Mouse (Mus musculus) myocyte (in vitro differentiated cells): Measurements from ENCODE around the gene Ntan1.

ENCODE experiments used
- CEBPB ChIP-seq: IDR thresholded peaks from 2 replicates; pipeline ENCODE4 v1.6.1; 2011; ENCODE audit warnings: mild to moderate bottlenecking, moderate library complexity; ENCODE audit not compliant: poor library complexity, insufficient read depth, severe bottlenecking
- E2F4 ChIP-seq: IDR thresholded peaks from one replicate; pipeline ENCODE4 v1.6.1; 2011; ENCODE audit warnings: mild to moderate bottlenecking, control low read depth, moderate library complexity; ENCODE audit not compliant: insufficient read depth
- MAX ChIP-seq: IDR thresholded peaks from one replicate; pipeline ENCODE4 v1.6.1; 2011; ENCODE audit warnings: low read depth, mild to moderate bottlenecking, control low read depth
- MYOD1 ChIP-seq, 3 experiments: IDR thresholded peaks; one replicate each; pipeline ENCODE4 v1.6.1; 2011; ENCODE audit warnings: control low read depth in 2 of 3, low read depth in 2 of 3, mild to moderate bottlenecking in 2 of 3, moderate library complexity in 1 of 3; ENCODE audit not compliant: insufficient read length in 2 of 3, control insufficient read depth in 1 of 3
- MYOG ChIP-seq, 3 experiments: IDR thresholded peaks; one replicate each; pipeline ENCODE4 v1.6.1; 2011; ENCODE audit warnings: control low read depth in 2 of 3, low read depth in 2 of 3, mild to moderate bottlenecking in 2 of 3; ENCODE audit not compliant: insufficient read length in 2 of 3, control insufficient read depth in 1 of 3, insufficient read depth in 1 of 3
- POLR2A ChIP-seq: IDR thresholded peaks from one replicate; pipeline ENCODE4 v1.6.1; 2011; ENCODE audit warnings: low read depth, mild to moderate bottlenecking, control low read depth, moderate library complexity; ENCODE audit not compliant: insufficient read length
- POLR2AphosphoS2 ChIP-seq: IDR thresholded peaks from one replicate; pipeline ENCODE4 v1.6.1; 2011; ENCODE audit warnings: low read depth, control low read depth; ENCODE audit not compliant: insufficient read length
- REST ChIP-seq: IDR thresholded peaks from one replicate; pipeline ENCODE4 v1.6.1; 2011; ENCODE audit warnings: mild to moderate bottlenecking, control low read depth, moderate library complexity; ENCODE audit not compliant: insufficient read depth, insufficient read length
- SRF ChIP-seq: IDR thresholded peaks from one replicate; pipeline ENCODE4 v1.6.1; 2011; ENCODE audit warnings: low read depth; ENCODE audit not compliant: control insufficient read depth, insufficient read length
- TCF12 ChIP-seq: IDR thresholded peaks from one replicate; pipeline ENCODE4 v1.6.1; 2011; ENCODE audit warnings: mild to moderate bottlenecking, control low read depth; ENCODE audit not compliant: poor library complexity, insufficient read depth, severe bottlenecking
- TCF3 ChIP-seq: IDR thresholded peaks from one replicate; pipeline ENCODE4 v1.6.1; 2011; ENCODE audit warnings: low read depth, control low read depth; ENCODE audit not compliant: insufficient read length
- USF1 ChIP-seq: IDR thresholded peaks from one replicate; pipeline ENCODE4 v1.6.1; 2011; ENCODE audit warnings: low read depth, mild to moderate bottlenecking, control low read depth, moderate library complexity

DNA sequence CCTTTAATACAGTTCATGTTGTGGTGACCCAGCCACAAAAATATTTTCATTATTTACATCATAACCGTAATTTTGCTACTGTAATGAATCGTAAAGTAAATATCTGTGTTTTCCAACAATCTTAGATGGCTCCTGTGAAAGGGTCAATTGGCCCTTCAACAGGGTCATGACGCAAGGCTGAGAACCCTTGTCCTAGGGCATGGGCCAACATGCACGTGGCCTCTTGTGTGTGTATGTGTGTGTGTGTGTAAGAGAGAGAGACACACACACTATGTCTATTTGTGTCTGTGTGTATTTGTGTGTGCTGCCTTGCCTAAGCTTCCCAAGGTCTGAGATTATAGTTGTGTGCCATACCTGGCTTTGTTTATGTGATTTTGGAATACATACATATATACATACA lies 11.0 kb upstream of the Ntan1 start:
- no peak for TF ChIP-seq SRF
- TF ChIP-seq E2F4, result no peak
- no peak for TF ChIP-seq POLR2AphosphoS2
- TF ChIP-seq POLR2A, result no peak
- no peak for TF ChIP-seq USF1
- TF ChIP-seq CEBPB, result no peak
- TF ChIP-seq MYOD1 (IDR thresholded peaks at IDR 0.05; ENCODE audit: control insufficient read depth in 1 of 3, insufficient read length in 2 of 3, low read depth in 2 of 3), result no peak
- no peak for TF ChIP-seq MAX
- no peak for TF ChIP-seq TCF12
- TF ChIP-seq MYOG (IDR thresholded peaks at IDR 0.05; ENCODE audit: control insufficient read depth in 1 of 3, insufficient read depth in 1 of 3, insufficient read length in 2 of 3, low read depth in 2 of 3), result no peak
- no peak for TF ChIP-seq REST
- no peak for TF ChIP-seq TCF3
